Mouse (Mus musculus): ENCODE data around the gene Mrps31. TPM values are rescaled to one million over a fixed set of nuclear protein-coding genes. Genes with fewer than 3 reads are reported as not detected.
A peak's percentile ranks its signal among the peaks of the same experiment; 100 is the strongest.

Mrps31 gene
- polyA plus RNA-seq, 1 experiment from 2014 or later: 55.2 TPM

DNA sequence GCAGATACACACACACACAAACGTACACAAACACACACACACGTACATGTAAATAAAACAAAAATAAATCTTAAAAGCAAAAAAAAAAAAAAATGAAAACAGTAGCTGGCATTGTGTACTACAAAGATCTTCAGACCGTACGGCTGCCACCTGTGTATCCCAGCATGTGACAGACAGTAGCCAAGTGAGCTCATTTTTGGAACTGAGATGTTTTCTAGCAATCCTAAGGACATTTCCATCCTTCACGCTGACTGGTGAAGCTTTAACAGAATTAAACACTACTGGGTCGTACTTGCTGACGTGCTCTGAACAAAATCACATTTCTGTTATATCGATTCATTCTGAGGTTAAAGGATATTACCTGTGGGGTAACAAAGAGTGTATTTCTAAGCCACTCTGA is 15.9 kb upstream of the Mrps31 start:
- H3K4me2 ChIP-seq (ENCODE audit: low read depth, low read length): no peak overlapping the region
- H3K9me3 ChIP-seq (replicated peaks; ENCODE audit: control insufficient read depth, low read length): no peaks in the 10 kb centered on the region
- H3K27me3 ChIP-seq (ENCODE audit: control insufficient read depth, insufficient read depth, low read length): no peaks in the 10 kb centered on the region
- no peak for ATAC-seq (replicated peaks; ENCODE audit: extremely low read depth, insufficient read depth, low FRiP score)
- H3K27ac ChIP-seq (ENCODE audit: low read length): no peak overlapping the region
- H3K4me1 ChIP-seq (ENCODE audit: control insufficient read depth, insufficient read depth, low read length): 0 out of 2 replicates have a peak, but pooled peaks cover 4% of the 10 kb centered on the region
- no peak overlapping the region for H3K4me3 ChIP-seq (ENCODE audit: low read length)
- no peak overlapping the region for H3K9ac ChIP-seq (ENCODE audit: low read length)
- WGBS: 94% methylated on average over 8 of the region's 8 CpGs
- H3K36me3 ChIP-seq (ENCODE audit: control insufficient read depth, insufficient read depth): 0 out of 2 replicates have a peak, but pooled peaks cover 3% of the 10 kb centered on the region

DNA sequence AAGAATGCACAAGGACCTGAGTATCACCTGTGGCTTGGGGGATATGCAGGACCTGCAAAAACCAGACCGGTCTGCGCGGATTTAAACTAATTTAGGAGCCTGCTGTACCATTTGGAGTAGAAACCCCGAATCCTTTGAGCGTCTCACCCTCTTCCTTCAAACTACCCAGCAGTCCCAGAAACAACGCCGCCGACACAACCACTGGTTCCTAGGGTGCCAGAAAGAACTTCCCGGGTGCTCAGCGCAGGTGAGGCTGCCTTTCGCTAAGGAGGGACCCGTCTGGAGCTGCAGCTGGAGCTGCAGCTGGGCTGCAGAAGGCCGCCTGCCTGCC is 13.4 kb upstream of the Mrps31 start:
- Histone ChIP-seq H3K27ac (ENCODE audit: low read length) (peak overlapping the region; percentile 81), H3K9me3 (replicated peaks; ENCODE audit: control insufficient read depth, low read length) (no peaks in the 10 kb centered on the region), H3K36me3 (ENCODE audit: control insufficient read depth, insufficient read depth) (0 out of 2 replicates have a peak, but pooled peaks cover 3% of the 10 kb centered on the region), H3K27me3 (ENCODE audit: control insufficient read depth, insufficient read depth, low read length) (no peaks in the 10 kb centered on the region), H3K4me2 (ENCODE audit: low read depth, low read length) (peak overlapping the region; percentile 84), H3K9ac (ENCODE audit: low read length) (peak overlapping the region; percentile 90), H3K4me1 (ENCODE audit: control insufficient read depth, insufficient read depth, low read length) (0 out of 2 replicates have a peak, but pooled peaks cover 4% of the 10 kb centered on the region), H3K4me3 (ENCODE audit: low read length) (peak overlapping the region; percentile 87)
- ATAC-seq (replicated peaks; ENCODE audit: extremely low read depth, insufficient read depth, low FRiP score): no peak; the same call in 1 of the 2 replicates
- 4% methylated on average over 13 of the region's 13 CpGs for WGBS

DNA sequence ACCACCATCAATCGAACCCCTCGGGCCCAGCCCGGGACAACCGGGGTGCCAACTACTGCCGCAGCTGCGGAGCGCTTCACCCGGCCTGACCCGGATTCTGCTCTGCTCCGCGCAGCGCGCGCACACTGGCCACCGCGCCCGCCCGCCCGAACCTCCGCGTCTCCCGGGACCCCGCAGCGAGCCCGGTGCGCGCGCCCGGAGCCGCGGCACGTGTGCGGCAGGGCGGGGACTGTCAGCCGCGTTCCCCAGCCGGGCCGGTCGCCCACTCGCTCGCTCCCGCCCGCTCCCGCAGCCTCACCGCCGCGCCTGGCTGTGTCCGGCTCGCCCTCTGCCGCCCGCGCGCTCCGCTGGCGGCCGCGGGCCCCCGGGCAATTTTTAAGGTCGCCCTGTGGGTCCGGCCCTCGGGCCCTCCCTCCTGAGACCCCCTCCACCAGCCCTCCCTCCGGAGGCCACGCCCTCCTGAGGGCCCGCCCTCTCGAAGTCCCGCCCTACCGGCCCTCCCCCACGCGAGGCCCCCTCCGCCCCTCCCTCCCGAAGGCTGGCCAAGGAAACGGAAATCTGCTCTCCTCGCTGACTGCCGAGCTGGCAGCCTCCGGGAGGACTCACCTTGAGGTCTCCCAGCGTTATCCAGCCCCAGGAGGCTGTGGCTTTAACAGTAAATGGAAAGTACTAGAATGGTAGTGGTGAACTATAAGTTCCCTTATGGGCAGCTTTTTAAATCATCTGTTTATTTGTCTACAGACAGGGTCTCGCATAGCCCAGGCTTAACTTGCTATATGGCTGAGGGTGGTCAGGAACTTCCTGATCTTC is 12.8 kb upstream of the Mrps31 start, which contains the start of gene Slc25a15:
Gene Slc25a15 (minus strand): TSS at position 456 of the 810 bp plus-strand sequence.
- under 1% methylated on average over 67 of the region's 77 CpGs for WGBS
- H3K36me3 ChIP-seq (ENCODE audit: control insufficient read depth, insufficient read depth): 0 out of 2 replicates have a peak, but pooled peaks cover 3% of the 10 kb centered on the region
- H3K9me3 ChIP-seq (replicated peaks; ENCODE audit: control insufficient read depth, low read length): no peaks in the 10 kb centered on the region
- peak within 1 kb of the TSS; percentile 87 for H3K4me3 ChIP-seq (ENCODE audit: low read length)
- ATAC-seq (replicated peaks; ENCODE audit: extremely low read depth, insufficient read depth, low FRiP score): peak; percentile 96
- no peaks in the 10 kb centered on the region for H3K27me3 ChIP-seq (ENCODE audit: control insufficient read depth, insufficient read depth, low read length)
- H3K9ac ChIP-seq (ENCODE audit: low read length): peak within 1 kb of the TSS; percentile 90
- peak within 1 kb of the TSS; percentile 84 for H3K4me2 ChIP-seq (ENCODE audit: low read depth, low read length)
- peak within 1 kb of the TSS; percentile 88 for H3K27ac ChIP-seq (ENCODE audit: low read length)
- 0 out of 2 replicates have a peak, but pooled peaks cover 4% of the 10 kb centered on the region for H3K4me1 ChIP-seq (ENCODE audit: control insufficient read depth, insufficient read depth, low read length)

DNA sequence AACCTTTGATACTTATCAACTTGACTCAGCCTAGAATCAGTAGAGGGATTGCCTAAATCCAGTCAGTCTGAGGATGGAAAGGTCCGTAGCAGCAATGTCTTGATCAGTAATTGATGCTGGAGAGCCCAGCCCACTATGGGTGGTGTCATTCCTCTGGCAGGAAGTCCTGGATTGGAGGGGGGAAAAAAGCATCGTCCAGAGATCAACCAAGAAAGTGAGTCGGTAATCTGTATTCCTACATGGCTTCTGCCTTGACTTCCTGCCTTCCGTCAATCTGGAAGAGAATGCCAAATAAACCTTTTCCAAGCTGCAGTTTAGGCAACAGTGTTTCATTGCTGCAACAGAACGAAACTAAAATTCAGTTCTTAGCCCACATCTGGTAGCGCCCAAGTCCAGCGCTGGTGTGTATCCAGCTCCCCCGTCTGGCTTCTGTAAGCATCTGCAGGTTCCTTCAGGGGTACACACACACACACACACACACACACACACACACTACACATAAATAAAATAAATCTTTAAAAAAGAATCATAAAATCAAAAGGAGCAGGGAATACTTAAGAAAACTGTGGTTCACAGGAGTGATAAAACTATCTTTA is 11.8 kb upstream of the Mrps31 start:
- Histone ChIP-seq H3K9ac (ENCODE audit: low read length) (peak overlapping the region; percentile 90), H3K4me1 (ENCODE audit: control insufficient read depth, insufficient read depth, low read length) (0 out of 2 replicates have a peak, but pooled peaks cover 4% of the 10 kb centered on the region), H3K27me3 (ENCODE audit: control insufficient read depth, insufficient read depth, low read length) (no peaks in the 10 kb centered on the region), H3K9me3 (replicated peaks; ENCODE audit: control insufficient read depth, low read length) (no peaks in the 10 kb centered on the region), H3K4me2 (ENCODE audit: low read depth, low read length) (peak overlapping the region; percentile 84), H3K4me3 (ENCODE audit: low read length) (peak overlapping the region; percentile 87), H3K36me3 (ENCODE audit: control insufficient read depth, insufficient read depth) (0 out of 2 replicates have a peak, but pooled peaks cover 2% of the 10 kb centered on the region), H3K27ac (ENCODE audit: low read length) (peak overlapping the region; percentile 88; the same call in 1 of the 2 replicates)
- 75% methylated on average over 8 of the region's 8 CpGs for WGBS
- ATAC-seq (replicated peaks; ENCODE audit: extremely low read depth, insufficient read depth, low FRiP score): no peak

DNA sequence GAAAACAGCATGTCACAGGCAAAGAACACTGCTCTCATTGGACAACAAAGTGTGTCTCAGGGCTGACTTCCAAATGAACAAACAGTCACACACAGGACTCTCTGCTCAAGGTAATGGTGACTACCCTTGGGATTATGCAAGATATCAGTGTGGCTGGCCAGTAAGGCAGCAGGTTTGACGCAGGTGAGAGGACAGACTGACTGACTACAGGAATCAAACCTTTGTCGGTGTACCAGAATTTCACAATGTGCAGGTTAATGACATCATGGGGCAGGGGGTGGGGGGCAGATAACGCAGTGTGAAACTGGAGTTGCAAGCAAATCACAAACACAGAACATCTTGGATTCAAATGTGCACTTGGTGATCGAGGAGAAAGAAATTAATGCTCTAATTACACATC is 10.6 kb upstream of the Mrps31 start:
- H3K4me3 ChIP-seq (ENCODE audit: low read length): no peak overlapping the region
- H3K9me3 ChIP-seq (replicated peaks; ENCODE audit: control insufficient read depth, low read length): no peaks in the 10 kb centered on the region
- no peak overlapping the region for H3K27ac ChIP-seq (ENCODE audit: low read length)
- H3K36me3 ChIP-seq (ENCODE audit: control insufficient read depth, insufficient read depth): no peaks in the 10 kb centered on the region
- 0 out of 2 replicates have a peak, but pooled peaks cover 4% of the 10 kb centered on the region for H3K4me1 ChIP-seq (ENCODE audit: control insufficient read depth, insufficient read depth, low read length)
- ATAC-seq (replicated peaks; ENCODE audit: extremely low read depth, insufficient read depth, low FRiP score): no peak
- no peak overlapping the region for H3K4me2 ChIP-seq (ENCODE audit: low read depth, low read length)
- 87% methylated on average over 4 of the region's 4 CpGs for WGBS
- H3K27me3 ChIP-seq (ENCODE audit: control insufficient read depth, insufficient read depth, low read length): no peaks in the 10 kb centered on the region
- no peak overlapping the region for H3K9ac ChIP-seq (ENCODE audit: low read length)

DNA sequence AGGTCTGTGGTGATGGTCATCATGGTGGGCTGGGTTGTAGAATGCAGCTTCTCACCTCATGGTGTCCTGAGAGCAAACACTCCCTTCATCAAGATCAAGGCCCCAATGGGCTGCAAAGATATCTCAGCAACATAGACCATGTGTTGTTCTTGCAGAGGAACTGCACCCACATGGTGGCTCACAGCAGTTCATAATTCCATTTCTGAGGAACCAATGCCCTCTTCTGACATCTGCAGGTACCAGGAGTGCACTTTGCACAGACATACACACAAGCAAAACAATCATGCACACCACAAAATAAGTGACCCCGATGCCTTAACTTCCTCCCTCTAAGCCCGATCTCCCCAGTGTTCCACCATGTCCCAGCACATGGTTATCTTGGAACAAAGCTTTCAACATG is 7.9 kb upstream of the Mrps31 start:
- no peak overlapping the region for H3K27ac ChIP-seq (ENCODE audit: low read length)
- no peak overlapping the region for H3K4me2 ChIP-seq (ENCODE audit: low read depth, low read length)
- H3K4me1 ChIP-seq (ENCODE audit: control insufficient read depth, insufficient read depth, low read length): no peaks in the 10 kb centered on the region
- H3K27me3 ChIP-seq (ENCODE audit: control insufficient read depth, insufficient read depth, low read length): no peaks in the 10 kb centered on the region
- no peaks in the 10 kb centered on the region for H3K9me3 ChIP-seq (replicated peaks; ENCODE audit: control insufficient read depth, low read length)
- 89% methylated on average over 2 of the region's 2 CpGs for WGBS
- no peaks in the 10 kb centered on the region for H3K36me3 ChIP-seq (ENCODE audit: control insufficient read depth, insufficient read depth)
- no peak overlapping the region for H3K4me3 ChIP-seq (ENCODE audit: low read length)
- no peak overlapping the region for H3K9ac ChIP-seq (ENCODE audit: low read length)
- no peak for ATAC-seq (replicated peaks; ENCODE audit: extremely low read depth, insufficient read depth, low FRiP score)

DNA sequence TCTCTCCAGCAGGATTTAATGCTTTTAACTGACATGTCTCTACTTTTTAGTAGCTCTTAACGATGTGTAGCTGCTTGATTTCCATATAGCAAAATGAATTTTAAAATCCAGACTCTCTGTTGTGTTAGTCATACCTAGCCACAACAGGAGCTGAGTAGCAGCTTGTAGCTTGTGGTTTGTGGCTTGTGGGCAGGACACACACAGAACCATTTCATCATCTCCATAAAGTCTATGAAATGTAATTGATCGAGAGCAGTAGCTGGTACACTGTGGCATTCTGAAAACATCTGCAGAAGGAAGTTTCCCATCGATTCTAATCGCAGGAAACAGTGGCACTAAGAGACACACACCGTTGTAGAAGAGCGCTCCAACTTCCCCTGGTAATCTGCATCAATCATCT is 5.4 kb upstream of the Mrps31 start:
- Histone ChIP-seq H3K4me2 (ENCODE audit: low read depth, low read length) (no peak overlapping the region), H3K27ac (ENCODE audit: low read length) (no peak overlapping the region), H3K9me3 (replicated peaks; ENCODE audit: control insufficient read depth, low read length) (no peaks in the 10 kb centered on the region), H3K4me3 (ENCODE audit: low read length) (no peak overlapping the region), H3K4me1 (ENCODE audit: control insufficient read depth, insufficient read depth, low read length) (peaks cover 3% of the 10 kb centered on the region; the same call in 1 of the 2 replicates), H3K9ac (ENCODE audit: low read length) (no peak overlapping the region), H3K36me3 (ENCODE audit: control insufficient read depth, insufficient read depth) (no peaks in the 10 kb centered on the region), H3K27me3 (ENCODE audit: control insufficient read depth, insufficient read depth, low read length) (no peaks in the 10 kb centered on the region)
- ATAC-seq (replicated peaks; ENCODE audit: extremely low read depth, insufficient read depth, low FRiP score): no peak
- 63% methylated on average over 6 of the region's 6 CpGs for WGBS

DNA sequence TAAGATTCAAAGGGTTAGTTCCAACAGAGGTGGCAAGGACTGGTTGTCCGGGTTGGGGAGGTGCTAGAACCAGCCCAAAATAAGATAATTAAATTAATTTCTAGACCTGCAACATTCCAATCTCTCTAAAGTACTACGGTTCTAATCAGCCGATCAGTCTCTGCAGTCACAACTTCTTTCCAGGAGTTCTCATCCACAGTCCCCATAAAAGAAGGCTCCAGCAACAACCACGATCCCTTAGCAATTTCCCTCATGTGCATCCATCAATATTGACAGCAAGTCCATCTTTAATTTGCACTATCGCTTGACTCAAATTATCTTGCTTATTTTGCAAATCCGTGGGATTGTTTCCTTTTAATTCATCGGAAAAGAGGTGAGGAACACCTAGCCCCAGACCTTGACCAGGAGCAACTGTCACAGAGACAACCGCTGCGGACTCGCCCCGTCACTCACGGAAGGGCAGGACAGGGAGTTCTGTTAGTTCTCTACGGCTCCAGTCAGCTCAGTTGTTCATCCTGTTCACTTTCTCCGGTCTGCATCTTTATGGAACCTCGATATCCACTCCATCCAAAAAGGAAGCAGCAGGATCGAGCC is 376 bp upstream of the Mrps31 start:
- ATAC-seq (replicated peaks; ENCODE audit: extremely low read depth, insufficient read depth, low FRiP score): no peak
- 13% methylated on average over 16 of the region's 16 CpGs for WGBS
- H3K9me3 ChIP-seq (replicated peaks; ENCODE audit: control insufficient read depth, low read length): no peaks in the 10 kb centered on the region
- H3K9ac ChIP-seq (ENCODE audit: low read length): peak overlapping the region; percentile 80
- H3K4me2 ChIP-seq (ENCODE audit: low read depth, low read length): peak overlapping the region; percentile 75
- peak overlapping the region; percentile 82 for H3K4me3 ChIP-seq (ENCODE audit: low read length)
- peak overlapping the region; percentile 51; the same call in 1 of the 2 replicates for H3K27ac ChIP-seq (ENCODE audit: low read length)
- peaks cover 9% of the 10 kb centered on the region for H3K4me1 ChIP-seq (ENCODE audit: control insufficient read depth, insufficient read depth, low read length)
- H3K36me3 ChIP-seq (ENCODE audit: control insufficient read depth, insufficient read depth): no peaks in the 10 kb centered on the region
- no peaks in the 10 kb centered on the region for H3K27me3 ChIP-seq (ENCODE audit: control insufficient read depth, insufficient read depth, low read length)
